Mouse (Mus musculus) myocyte (in vitro differentiated cells): ENCODE data around the gene Podnl1.

Experiments used
- CEBPB ChIP-seq: IDR thresholded peaks from 2 replicates; pipeline ENCODE4 v1.6.1; 2011; ENCODE audit warnings: mild to moderate bottlenecking, moderate library complexity; ENCODE audit not compliant: poor library complexity, insufficient read depth, severe bottlenecking
- MAX ChIP-seq: IDR thresholded peaks from one replicate; pipeline ENCODE4 v1.6.1; 2011; ENCODE audit warnings: low read depth, mild to moderate bottlenecking, control low read depth
- POLR2A ChIP-seq: IDR thresholded peaks from one replicate; pipeline ENCODE4 v1.6.1; 2011; ENCODE audit warnings: low read depth, mild to moderate bottlenecking, control low read depth, moderate library complexity; ENCODE audit not compliant: insufficient read length
- POLR2AphosphoS2 ChIP-seq: IDR thresholded peaks from one replicate; pipeline ENCODE4 v1.6.1; 2011; ENCODE audit warnings: low read depth, control low read depth; ENCODE audit not compliant: insufficient read length
- REST ChIP-seq: IDR thresholded peaks from one replicate; pipeline ENCODE4 v1.6.1; 2011; ENCODE audit warnings: mild to moderate bottlenecking, control low read depth, moderate library complexity; ENCODE audit not compliant: insufficient read depth, insufficient read length
- SRF ChIP-seq: IDR thresholded peaks from one replicate; pipeline ENCODE4 v1.6.1; 2011; ENCODE audit warnings: low read depth; ENCODE audit not compliant: control insufficient read depth, insufficient read length
- USF1 ChIP-seq: IDR thresholded peaks from one replicate; pipeline ENCODE4 v1.6.1; 2011; ENCODE audit warnings: low read depth, mild to moderate bottlenecking, control low read depth, moderate library complexity

GRCm38 (mm10) chr8:84180530-84181190 lies 54.9 kb downstream of the Podnl1 start:
- TF ChIP-seq POLR2A (no peak), MAX (no peak), CEBPB (no peak), POLR2AphosphoS2 (no peak), REST (no peak), SRF (no peak), USF1 (no peak)
